Mouse (Mus musculus) small intestine, adult 2 months (tissue): Measurements from ENCODE around the gene Xpo4. TPM values are rescaled to one million over a fixed set of nuclear protein-coding genes. Genes with fewer than 3 reads are reported as not detected.

Source experiments
- H3K27ac ChIP-seq: fragments of 200-500 bp; 2 replicates; pipeline ENCODE4 v1.5.1; 2012; ENCODE audit warnings: low read depth, low read length, control low read depth, inconsistent platforms; ENCODE audit not compliant: insufficient read depth
- H3K27me3 ChIP-seq: fragments of 200-500 bp; 2 replicates; pipeline ENCODE4 v1.6.1; 2012; ENCODE audit warnings: mild to moderate bottlenecking, moderate library complexity, low read length, inconsistent platforms; ENCODE audit not compliant: control insufficient read depth, insufficient read depth
- H3K36me3 ChIP-seq: fragments of 200-500 bp; 2 replicates; pipeline ENCODE4 v1.6.1; 2012; ENCODE audit warnings: mild to moderate bottlenecking, low read length, control low read depth, inconsistent platforms; ENCODE audit not compliant: control insufficient read depth, insufficient read depth
- H3K4me1 ChIP-seq: fragments of 200-500 bp; 2 replicates; pipeline ENCODE4 v1.6.1; 2012; ENCODE audit warnings: low read length, inconsistent platforms, mixed read lengths; ENCODE audit not compliant: control insufficient read depth, insufficient read depth, insufficient read length
- H3K4me3 ChIP-seq: fragments of 200-500 bp; 2 replicates; pipeline ENCODE4 v1.5.1; 2012; ENCODE audit warnings: low read depth, mild to moderate bottlenecking, control low read depth, inconsistent platforms, low read length, moderate library complexity
- CTCF ChIP-seq: fragments of 200-500 bp; IDR thresholded peaks from 2 replicates; pipeline ENCODE4 v1.5.1; 2012; ENCODE audit warnings: low read depth, mild to moderate bottlenecking, control low read depth, inconsistent platforms, low read length, moderate library complexity, mixed read lengths; ENCODE audit not compliant: insufficient replicate concordance, insufficient read length; ENCODE audit errors: extremely low read depth
- POLR2A ChIP-seq: fragments of 200-500 bp; IDR thresholded peaks from 2 replicates; pipeline ENCODE4 v1.6.1; 2012; ENCODE audit warnings: low read depth, mild to moderate bottlenecking, control low read depth, inconsistent platforms, low read length, moderate library complexity
- WGBS: fragments of 180-500 bp; shearing (Covaris S2); methylation state at CpG from one replicate; pipeline ENCODE4 v1.1.7; 2018; 5-methylcytosine and 5-hydroxymethylcytosine counted together
- polyA plus RNA-seq: library from polyadenylated mRNA; depleted of rRNA; stranded (reverse); fragments of >200 nt; gene quantifications from 2 replicates; pipeline ENCODE4 v1.2.3, GENCODE M21; 2012

Xpo4 gene
- polyA plus RNA-seq, 1 experiment = 0.66 TPM

GRCm38 (mm10) chr14:57576364-57577060 is 88.7 kb downstream of the Xpo4 start:
- Histone ChIP-seq H3K36me3 (peaks cover 11% of the 10 kb centered on the region), H3K4me3 (no peak overlapping the region), H3K27me3 (no peaks in the 10 kb centered on the region), H3K27ac (no peak overlapping the region), H3K4me1 (no peaks in the 10 kb centered on the region)
- WGBS = 93% methylated on average over 2 of the region's 2 CpGs
- TF ChIP-seq POLR2A (no peak), CTCF (no peak)

- Histone ChIP-seq H3K36me3 (peaks cover 4% of the 10 kb centered on the region; the same call in 1 of the 2 replicates), H3K27me3 (no peaks in the 10 kb centered on the region), H3K4me1 (peaks cover 1% of the 10 kb centered on the region; the same call in 1 of the 2 replicates), H3K27ac (no peak overlapping the region), H3K4me3 (no peak overlapping the region)
- 59% methylated on average over 6 of the region's 6 CpGs for WGBS
- TF ChIP-seq CTCF = no peak
- no peak for TF ChIP-seq POLR2A
Observed at GRCm38 (mm10) chr14:57574792-57575587, 90.2 kb downstream of the Xpo4 start.

- Histone ChIP-seq H3K36me3 (no peaks in the 10 kb centered on the region), H3K4me3 (peak within 1 kb of the TSS; percentile 74), H3K27me3 (no peaks in the 10 kb centered on the region), H3K4me1 (peaks cover 2% of the 10 kb centered on the region; the same call in 1 of the 2 replicates), H3K27ac (peak within 1 kb of the TSS; percentile 67)
- WGBS = 2% methylated on average over 35 of the region's 35 CpGs
- no peak for TF ChIP-seq CTCF
- TF ChIP-seq POLR2A = peak; percentile 68
Observed at GRCm38 (mm10) chr14:57571155-57572133, 93.8 kb downstream of the Xpo4 start, which contains the start of gene Eef1akmt1. Eef1akmt1 (minus strand) TSS chr14:57571612.

GRCm38 (mm10) chr14:57565626-57566025 is 99.6 kb downstream of the Xpo4 start:
- Histone ChIP-seq H3K27ac (no peak overlapping the region), H3K4me1 (peaks cover 2% of the 10 kb centered on the region; the same call in 1 of the 2 replicates), H3K4me3 (no peak overlapping the region), H3K27me3 (no peaks in the 10 kb centered on the region), H3K36me3 (no peaks in the 10 kb centered on the region)
- WGBS = 85% methylated on average over 6 of the region's 6 CpGs
- TF ChIP-seq POLR2A (no peak), CTCF (no peak)

GRCm38 (mm10) chr14:57556922-57557321 is 108.3 kb downstream of the Xpo4 start:
- Histone ChIP-seq H3K4me1 (no peaks in the 10 kb centered on the region), H3K4me3 (no peak overlapping the region), H3K27ac (no peak overlapping the region), H3K27me3 (no peaks in the 10 kb centered on the region), H3K36me3 (peaks cover 3% of the 10 kb centered on the region; the same call in 1 of the 2 replicates)
- WGBS = 95% methylated on average over 1 of the region's 1 CpGs
- TF ChIP-seq POLR2A (no peak), CTCF (no peak)

- TF ChIP-seq POLR2A (no peak), CTCF (no peak)
- WGBS = 92% methylated on average over 7 of the region's 7 CpGs
Observed at GRCm38 (mm10) chr14:57555471-57556070, 109.7 kb downstream of the Xpo4 start.

More at GRCm38 (mm10) chr14:57555471-57556070, 109.7 kb downstream of the Xpo4 start:
- H3K27me3 ChIP-seq = no peaks in the 10 kb centered on the region
- no peak overlapping the region for H3K27ac ChIP-seq
- H3K4me3 ChIP-seq = no peak overlapping the region
- peaks cover 3% of the 10 kb centered on the region; the same call in 1 of the 2 replicates for H3K36me3 ChIP-seq
- no peaks in the 10 kb centered on the region for H3K4me1 ChIP-seq
